Mouse (Mus musculus): ENCODE measurements around the gene Glmn.

DNA sequence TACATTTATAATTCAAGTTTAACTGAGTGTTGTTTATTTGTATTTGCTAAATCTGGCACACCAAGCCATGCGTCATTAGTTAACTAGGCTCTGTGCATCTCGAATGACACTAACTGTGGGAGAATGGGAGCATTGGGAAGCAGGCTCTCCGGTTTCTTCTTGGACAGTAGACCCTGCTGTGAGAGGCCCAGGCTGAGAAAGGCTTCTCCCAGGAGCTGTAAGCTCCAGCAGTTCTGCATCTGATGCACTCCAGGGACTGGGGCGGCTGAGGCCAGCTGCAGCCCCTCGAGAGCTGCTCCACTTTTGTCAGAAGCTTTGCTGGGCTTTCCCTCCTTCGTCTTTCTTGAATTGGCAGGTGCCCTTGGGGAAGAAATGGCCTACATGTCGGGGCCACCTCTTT lies 56.0 kb downstream of the Glmn start:
- TF ChIP-seq NELFE (IDR thresholded peaks at IDR 0.05; ENCODE audit: low read depth, low read length) (no peak), MAZ (IDR thresholded peaks at IDR 0.05; ENCODE audit: low read depth, low read length) (no peak), CTCF (conservative IDR thresholded peaks at IDR 0.05 in 1 of 2, IDR thresholded peaks at IDR 0.05 in 1 of 2; ENCODE audit: low read depth in 2 of 2, low read length in 2 of 2) (no peak), CHD2 (IDR thresholded peaks at IDR 0.05; ENCODE audit: low read length) (no peak), POLR2A (IDR thresholded peaks at IDR 0.05; ENCODE audit: low read depth, low read length) (no peak), EP300 (IDR thresholded peaks at IDR 0.05; ENCODE audit: low read length) (no peak), IRF4 (IDR thresholded peaks at IDR 0.05; ENCODE audit: low read depth, low read length) (no peak), MAX (IDR thresholded peaks at IDR 0.05; ENCODE audit: low read length) (no peak), NRF1 (IDR thresholded peaks at IDR 0.05; ENCODE audit: low read depth, low read length) (no peak), USF1 (IDR thresholded peaks at IDR 0.05; ENCODE audit: low read depth, low read length) (no peak)

Data from CH12.LX (cell line).